Mouse (Mus musculus) spleen, adult 18-20 months (tissue): ENCODE measurements around the gene Rbm43.

Experiments
- DNase-seq, 2 experiments: peaks; one replicate each; pipeline ENCODE4 v3.0.0; 2022; ENCODE audit warnings: mixed read lengths in 2 of 2

Gene Rbm43

GRCm38 (mm10) chr2:51934574-51935334, at the start of gene Rbm43:
Gene Rbm43, minus strand, starts transcription at chr2:51935163.
- DNase-seq, result peak; percentile 74 to 76

GRCm38 (mm10) chr2:51982288-51982687, 47.3 kb upstream of the Rbm43 start:
- no peak for DNase-seq

GRCm38 (mm10) chr2:51981630-51982029, 46.7 kb upstream of the Rbm43 start:
- DNase-seq, result no peak

- no peak for DNase-seq
Measured at GRCm38 (mm10) chr2:51973410-51973968, 38.5 kb upstream of the Rbm43 start, which contains the start of gene Nmi. Gene Nmi, minus strand, starts transcription at chr2:51973494.

- peak; percentile 34 to 54 for DNase-seq
Measured at GRCm38 (mm10) chr2:51972641-51973409, 37.9 kb upstream of the Rbm43 start.

- peak; percentile 21 to 38 for DNase-seq
Measured at GRCm38 (mm10) chr2:51972142-51972541, 37.2 kb upstream of the Rbm43 start.

- DNase-seq, result no peak
Measured at GRCm38 (mm10) chr2:51970897-51971296, 35.9 kb upstream of the Rbm43 start.

GRCm38 (mm10) chr2:51967288-51967687, 32.3 kb upstream of the Rbm43 start:
- DNase-seq, result no peak

- DNase-seq, result no peak
Measured at GRCm38 (mm10) chr2:51953648-51954204, 18.8 kb upstream of the Rbm43 start.

GRCm38 (mm10) chr2:51950876-51951275, 15.9 kb upstream of the Rbm43 start:
- DNase-seq, result no peak

GRCm38 (mm10) chr2:51948105-51948830, 13.3 kb upstream of the Rbm43 start:
- no peak for DNase-seq

GRCm38 (mm10) chr2:51945812-51946211, 10.8 kb upstream of the Rbm43 start:
- DNase-seq, result no peak

GRCm38 (mm10) chr2:51941832-51942231, 6.9 kb upstream of the Rbm43 start:
- no peak for DNase-seq

- DNase-seq, result no peak
Measured at GRCm38 (mm10) chr2:51938750-51939149, 3.8 kb upstream of the Rbm43 start.

GRCm38 (mm10) chr2:51937004-51937403, 2.0 kb upstream of the Rbm43 start:
- DNase-seq, result no peak

- no peak for DNase-seq
Measured at GRCm38 (mm10) chr2:51936585-51936984, 1.6 kb upstream of the Rbm43 start.

GRCm38 (mm10) chr2:51935921-51936320, 958 bp upstream of the Rbm43 start:
- no peak for DNase-seq

- DNase-seq, result peak in 1 of 2 experiments; percentile 13
Measured at GRCm38 (mm10) chr2:51933341-51934134, 1.4 kb downstream of the Rbm43 start.

GRCm38 (mm10) chr2:51931241-51931640, 3.7 kb downstream of the Rbm43 start:
- DNase-seq, result no peak

GRCm38 (mm10) chr2:51914944-51915680, 19.9 kb downstream of the Rbm43 start:
- peak in 1 of 2 experiments; percentile 55 for DNase-seq

GRCm38 (mm10) chr2:51914532-51914931, 20.4 kb downstream of the Rbm43 start:
- no peak for DNase-seq
